Comparison of ENCODE assay signal across 9 mouse cellular contexts in genomic region chr2:158770126-158770757, GRCm38 (mm10). TPM values are rescaled to one million over a fixed set of nuclear protein-coding genes. Genes with fewer than 3 reads are reported as not detected.
DNase-seq lines count a peak whose midpoint lies in the region; ATAC-seq and TF ChIP-seq lines count a peak whose summit lies in the region.
"Had no signal": no experiment of that assay in that cellular context is flagged by ENCODE, and none has a peak within 500 bp of the region (broad histone marks: within the 10 kb centered on the region; RNA-seq: fewer than 3 reads in every experiment).

No protein-coding gene starts in this region.

- no peak for ATAC-seq in heart, embryonic 13.5 days (ENCODE audit: extremely low read depth, insufficient number of reproducible peaks, low FRiP score, low TSS enrichment)
- no peak for ATAC-seq in liver, embryonic 14.5 days (ENCODE audit: insufficient read depth)
- ATAC-seq: Patski had no signal

- H3K9me3 ChIP-seq in heart, embryonic 13.5 days, result no peaks in the 10 kb centered on the region
- no peaks in the 10 kb centered on the region for H3K9me3 ChIP-seq in liver, embryonic 14.5 days (ENCODE audit: control insufficient read depth, low read length)

- DNase-seq in heart, adult 9 months (ENCODE audit: low spot score in 2 of 2), result no peak
- DNase-seq in Muller cell, postnatal 12 days (ENCODE audit: inconsistent ontology term), result peak; percentile 58
- DNase-seq in gastrocnemius, postnatal 25 days, result peak; percentile 18
- DNase-seq in liver, embryonic 14.5 days (ENCODE audit: low read depth in 3 of 3, low spot score in 3 of 3), result no peak
- no peak for DNase-seq in spleen, postnatal 14 days (ENCODE audit: low spot score in 2 of 2)
- DNase-seq in ovary, postnatal 36 days (ENCODE audit: low spot score), result no peak
- DNase-seq in urinary bladder, postnatal 25 days (ENCODE audit: low spot score), result no peak

- H3K36me3 ChIP-seq in heart, embryonic 13.5 days, result peaks cover 14% of the 10 kb centered on the region; the same call in 1 of the 2 replicates
- H3K36me3 ChIP-seq in liver, embryonic 14.5 days (replicated peaks; ENCODE audit: control insufficient read depth, insufficient read depth, low read depth), result peaks cover 20% of the 10 kb centered on the region

- peak overlapping the region; percentile 85 for H3K27ac ChIP-seq in heart, embryonic 13.5 days (replicated peaks)
- H3K27ac ChIP-seq in liver, embryonic 14.5 days, result no peak overlapping the region

- peak overlapping the region; percentile 91 for H3K4me3 ChIP-seq in heart, embryonic 13.5 days
- H3K4me3 ChIP-seq in liver, embryonic 14.5 days (ENCODE audit: insufficient read depth in 1 of 2, low read depth in 2 of 2, low read length in 2 of 2), result peak overlapping the region; percentile 73 to 79

- H3K4me1 ChIP-seq in heart, embryonic 13.5 days, result peaks cover 68% of the 10 kb centered on the region
- H3K4me1 ChIP-seq in liver, embryonic 14.5 days (replicated peaks; ENCODE audit: control insufficient read depth in 2 of 2, insufficient read depth in 2 of 2, low read length in 1 of 2), result peaks cover 20 to 32% of the 10 kb centered on the region in 2 experiments

- H3K4me2 ChIP-seq in heart, embryonic 13.5 days, result peak overlapping the region; percentile 96
- H3K4me2 ChIP-seq in liver, embryonic 14.5 days (ENCODE audit: low read depth), result peak overlapping the region; percentile 100

- H3K27me3 ChIP-seq in heart, embryonic 13.5 days (replicated peaks), result no peaks in the 10 kb centered on the region
- H3K27me3 ChIP-seq in liver, embryonic 14.5 days (ENCODE audit: control insufficient read depth, insufficient read depth, low read length), result no peaks in the 10 kb centered on the region
- H3K27me3 ChIP-seq: Patski had no signal

- peak overlapping the region; percentile 92 for H3K9ac ChIP-seq in heart, embryonic 13.5 days
- no peak overlapping the region; the same call in 1 of the 2 replicates for H3K9ac ChIP-seq in liver, embryonic 14.5 days (replicated peaks)

- TF ChIP-seq CTCF in liver, embryonic 14.5 days (IDR thresholded peaks at IDR 0.05; ENCODE audit: low read depth), result no peak

- no peak for TF ChIP-seq EP300 in liver, embryonic 14.5 days (IDR thresholded peaks at IDR 0.05; ENCODE audit: low read depth)

- 29% methylated on average over 13 of the region's 13 CpGs for WGBS in heart, embryonic 13.5 days
- 58% methylated on average over 13 of the region's 13 CpGs for WGBS in liver, embryonic 14.5 days (ENCODE audit: insufficient replicate concordance)

RNA-seq across cellular contexts. Expression of gene Fam83d, which starts 2.3 kb away (rescaled TPM):
- polyA plus RNA-seq in heart, embryonic 13.5 days (2015; fragmentation: Nextera tagmentation; extraction: Ambion mirVana), result 56.7 and 56.9 TPM in 2 replicates
- 1 to 10 TPM; 1.2 to 2.3 TPM for total RNA-seq in gastrocnemius, postnatal 25 days (2021)
- polyA plus RNA-seq in liver, embryonic 14.5 days (2012; rRNA removed), result 11.6 and 12.4 TPM in 2 replicates
- 11.2 and 13.7 TPM in 2 replicates for polyA plus RNA-seq in liver, embryonic 14.5 days (2014; fragmentation: Nextera tagmentation; extraction: Ambion mirVana)

RNA-seq across cellular contexts. Expression of gene Dhx35, which starts 24.4 kb away (rescaled TPM):
- 10.6 and 11.8 TPM in 2 replicates for polyA plus RNA-seq in heart, embryonic 13.5 days (2015; fragmentation: Nextera tagmentation; extraction: Ambion mirVana)
- total RNA-seq in gastrocnemius, postnatal 25 days (2021), result 1 to 10 TPM; 7.9 to 8.0 TPM
- polyA plus RNA-seq in liver, embryonic 14.5 days (2012; rRNA removed), result 4.4 and 4.6 TPM in 2 replicates
- 3.2 and 3.9 TPM in 2 replicates for polyA plus RNA-seq in liver, embryonic 14.5 days (2014; fragmentation: Nextera tagmentation; extraction: Ambion mirVana)

Comparison
In these comparisons a context has a peak if more than half of its experiments do, and no peak if none do; other contexts are left out.
1. DNase-seq: peak in Muller cell, postnatal 12 days (single experiment) and gastrocnemius, postnatal 25 days (single experiment); none in heart, adult 9 months (0 of 2), liver, embryonic 14.5 days (0 of 3), spleen, postnatal 14 days (0 of 2), ovary, postnatal 36 days (single experiment) and urinary bladder, postnatal 25 days (single experiment).